Mouse (Mus musculus) liver, embryonic 14.5 days (tissue): ENCODE measurements around the gene Ccdc171. TPM values are rescaled to one million over a fixed set of nuclear protein-coding genes. Genes with fewer than 3 reads are reported as not detected.
"Not testable (repeated sequence)": the region's sequence is repeated elsewhere in the genome, so short reads cannot be mapped to it uniquely, and the experiment has no call there.

Experiments used
- ATAC-seq: fragments of 200-750 bp; cut with Nextera tagmentation; 2 replicates; pipeline ENCODE4 v1.8.0; 2017; ENCODE audit warnings: moderate number of reproducible peaks, mild to moderate bottlenecking, moderate library complexity; ENCODE audit not compliant: insufficient read depth
- DNase-seq, 3 experiments: peaks; one replicate each; pipeline ENCODE4 v3.0.0-alpha.2; 2012 to 2013; ENCODE audit warnings: low read depth in 3 of 3, low spot score in 3 of 3
- H3K27ac ChIP-seq: fragments of 300-500 bp; sonication (generic); 2 replicates; pipeline ENCODE4 v1.5.1; 2014; ENCODE audit warnings: moderate library complexity, mild to moderate bottlenecking, control low read depth, inconsistent platforms
- H3K27me3 ChIP-seq: fragments of 300-500 bp; sonication (generic); 2 replicates; pipeline ENCODE4 v1.6.1; 2014; ENCODE audit warnings: mild to moderate bottlenecking, low read length, moderate library complexity; ENCODE audit not compliant: control insufficient read depth, insufficient read depth
- H3K36me3 ChIP-seq: fragments of 300-500 bp; sonication (generic); replicated peaks from 2 replicates; pipeline ENCODE4 v1.6.1; 2014; ENCODE audit warnings: low read depth; ENCODE audit not compliant: control insufficient read depth, insufficient read depth
- H3K4me1 ChIP-seq, 2 experiments: fragments of 200-500 bp in 1 of 2; fragments of 300-500 bp in 1 of 2; sonication (generic) in 1 of 2; replicated peaks; 2 replicates each; pipeline ENCODE4 v1.6.1; 2012 to 2014; ENCODE audit warnings: antibody characterized with exemption in 1 of 2, inconsistent platforms in 1 of 2, low read length in 1 of 2; ENCODE audit not compliant: control insufficient read depth in 2 of 2, insufficient read depth in 2 of 2
- H3K4me2 ChIP-seq: fragments of 300-500 bp; sonication (generic); 2 replicates; pipeline ENCODE4 v1.6.1; 2014; ENCODE audit warnings: low read depth, mild to moderate bottlenecking, control low read depth, moderate library complexity
- H3K4me3 ChIP-seq, 2 experiments: fragments of 200-500 bp in 1 of 2; fragments of 300-500 bp in 1 of 2; sonication (generic) in 1 of 2; 2 replicates each; pipeline ENCODE4 v1.5.1; 2012 to 2014; ENCODE audit warnings: low read depth in 2 of 2, low read length in 2 of 2, mild to moderate bottlenecking in 2 of 2, control low read depth in 1 of 2, inconsistent platforms in 1 of 2, moderate library complexity in 1 of 2; ENCODE audit not compliant: insufficient read depth in 1 of 2
- H3K9ac ChIP-seq: fragments of 300-500 bp; sonication (generic); replicated peaks from 2 replicates; pipeline ENCODE4 v1.6.1; 2014; ENCODE audit warnings: mild to moderate bottlenecking, control low read depth, moderate library complexity
- H3K9me3 ChIP-seq: fragments of 300-500 bp; sonication (generic); 2 replicates; pipeline ENCODE4 v1.6.1; 2016; ENCODE audit warnings: low read length, mixed read lengths; ENCODE audit not compliant: control insufficient read depth
- CTCF ChIP-seq: IDR thresholded peaks from 2 replicates; pipeline ENCODE4 v1.5.1; 2016; ENCODE audit warnings: antibody characterized with exemption, low read depth, control low read depth
- EP300 ChIP-seq: IDR thresholded peaks from 2 replicates; pipeline ENCODE4 v1.6.1; 2016; ENCODE audit warnings: antibody characterized with exemption, low read depth
- WGBS: fragments of 180-500 bp; shearing (Covaris S2); extraction: QIAGEN DNeasy Blood & Tissue Kit; methylation state at CpG from one replicate; pipeline ENCODE4 v1.1.7; 2014; ENCODE audit not compliant: insufficient replicate concordance; 5-methylcytosine and 5-hydroxymethylcytosine counted together
- polyA plus RNA-seq, 2 experiments: library from polyadenylated mRNA; depleted of rRNA in 1 of 2; stranded (reverse) in 1 of 2; unstranded in 1 of 2; fragments of >200 nt; fragmentation: Nextera tagmentation in 1 of 2; extraction: Ambion mirVana in 1 of 2; gene quantifications; 2 replicates each; pipeline versions ENCODE4 v1.2.1 to v1.2.3; 2012 to 2014

Ccdc171 gene
- polyA plus RNA-seq, 2 experiments: 0.77 to 0.89 TPM

- Histone ChIP-seq H3K9me3 (no peaks in the 10 kb centered on the region), H3K4me3 (no peak overlapping the region), H3K27ac (no peak overlapping the region), H3K9ac (no peak overlapping the region), H3K36me3 (peaks cover 4% of the 10 kb centered on the region), H3K27me3 (no peaks in the 10 kb centered on the region), H3K4me1 (peaks cover 0 to 11% of the 10 kb centered on the region in 2 experiments; a peak in 3 of 4 replicates), H3K4me2 (no peak overlapping the region)
- ATAC-seq (no peak), DNase-seq (no peak)
- WGBS: 45% methylated on average over 5 of the region's 5 CpGs
- TF ChIP-seq CTCF (no peak), EP300 (no peak)
These were observed 36.2 kb upstream of the Ccdc171 start for GRCm38 (mm10) chr4:83489121-83489520.

DNA sequence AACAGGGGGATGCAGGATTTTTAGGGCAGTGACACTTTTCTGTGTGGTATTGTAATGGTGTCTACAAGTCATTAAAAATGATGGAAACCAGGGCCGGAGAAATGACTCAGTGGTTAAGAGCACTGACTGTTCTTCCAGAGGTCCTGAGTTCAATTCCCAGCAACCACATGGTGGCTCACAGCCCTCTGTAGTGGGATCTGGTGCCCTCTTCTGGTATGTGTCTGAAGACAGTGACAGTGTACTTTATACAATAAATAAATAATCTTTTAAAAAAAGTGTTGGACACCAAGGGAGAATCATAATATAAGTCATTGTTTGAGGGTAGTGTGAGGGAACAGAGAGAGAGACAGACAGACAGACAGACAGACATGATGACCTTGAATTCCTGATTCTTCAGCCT lies 32.2 kb upstream of the Ccdc171 start:
- WGBS: 81% methylated on average over 1 of the region's 1 CpGs
- H3K27me3 ChIP-seq: no peaks in the 10 kb centered on the region
- H3K36me3 ChIP-seq: no peaks in the 10 kb centered on the region
- DNase-seq (no peak), ATAC-seq (no peak)
- H3K9ac ChIP-seq: no peak overlapping the region
- TF ChIP-seq CTCF (peak; percentile 14; the same call in 1 of the 2 replicates), EP300 (no peak)
- no peak overlapping the region for H3K4me3 ChIP-seq
- H3K9me3 ChIP-seq: no peaks in the 10 kb centered on the region
- H3K27ac ChIP-seq: no peak overlapping the region
- no peak overlapping the region for H3K4me2 ChIP-seq
- H3K4me1 ChIP-seq: no peaks in the 10 kb centered on the region

- not testable (repeated sequence) for H3K9ac ChIP-seq, H3K4me3 ChIP-seq, H3K36me3 ChIP-seq, DNase-seq, H3K4me2 ChIP-seq, H3K27me3 ChIP-seq, H3K4me1 ChIP-seq, H3K9me3 ChIP-seq, H3K27ac ChIP-seq, ATAC-seq
- 71% methylated on average over 5 of the region's 5 CpGs for WGBS
These were observed 28.3 kb upstream of the Ccdc171 start for GRCm38 (mm10) chr4:83497013-83497412.

GRCm38 (mm10) chr4:83500154-83501036 lies 24.9 kb upstream of the Ccdc171 start:
- Histone ChIP-seq H3K36me3 (no peaks in the 10 kb centered on the region), H3K9me3 (no peaks in the 10 kb centered on the region), H3K4me2 (0 out of 2 replicates have a peak overlapping the region, but pooled peaks have one; percentile 5), H3K27ac (no peak overlapping the region), H3K4me1 (no peaks in the 10 kb centered on the region), H3K9ac (no peak overlapping the region), H3K4me3 (no peak overlapping the region), H3K27me3 (no peaks in the 10 kb centered on the region)
- no peak for ATAC-seq
- WGBS: 18% methylated on average over 22 of the region's 22 CpGs
- TF ChIP-seq CTCF: no peak
- TF ChIP-seq EP300: no peak
- DNase-seq: no peak

DNA sequence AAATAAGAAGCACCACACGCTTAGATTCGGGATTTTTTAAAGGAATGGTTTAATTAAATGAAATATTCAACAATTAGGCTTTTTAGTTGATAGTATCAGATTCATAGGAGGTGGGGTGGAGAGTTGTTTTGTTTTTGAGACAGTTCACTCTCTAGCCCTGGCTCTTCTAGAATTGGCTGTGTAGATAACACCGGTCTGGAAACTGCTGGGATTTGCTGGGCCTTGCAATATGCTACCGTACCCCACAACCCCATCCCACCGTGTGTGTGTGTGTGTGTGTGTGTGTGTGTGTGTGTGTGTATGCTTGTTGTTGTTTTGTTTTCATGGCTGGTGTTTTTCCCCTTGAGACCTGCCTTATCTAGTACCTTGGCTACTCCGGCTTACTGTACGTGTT lies 24.3 kb upstream of the Ccdc171 start:
- no peak overlapping the region for H3K4me3 ChIP-seq
- no peaks in the 10 kb centered on the region for H3K27me3 ChIP-seq
- ATAC-seq (no peak), DNase-seq (no peak)
- no peaks in the 10 kb centered on the region for H3K36me3 ChIP-seq
- 39% methylated on average over 7 of the region's 7 CpGs for WGBS
- no peak overlapping the region for H3K4me2 ChIP-seq
- no peaks in the 10 kb centered on the region for H3K9me3 ChIP-seq
- no peak overlapping the region for H3K9ac ChIP-seq
- no peak overlapping the region for H3K27ac ChIP-seq
- TF ChIP-seq CTCF: no peak
- no peaks in the 10 kb centered on the region for H3K4me1 ChIP-seq
